Mouse (Mus musculus) WW6 (cell line): Measurements from ENCODE around the gene Zfpm1.

Source experiments
- DNase-seq: peaks from one replicate; pipeline ENCODE4 v3.0.0-alpha.2; 2013; ENCODE audit warnings: low read depth, low spot score

The Zfpm1 gene

GRCm38 (mm10) chr8:122376365-122377231, 94.7 kb downstream of the Zfpm1 start, which contains the start of gene Zc3h18:
Zc3h18 (plus strand) TSS chr8:122376609.
- DNase-seq = peak; percentile 99

GRCm38 (mm10) chr8:122383039-122383438, 101.1 kb downstream of the Zfpm1 start:
- no peak for DNase-seq
